Mouse (Mus musculus): ENCODE measurements around the gene Tmtc2. TPM values are rescaled to one million over a fixed set of nuclear protein-coding genes. Genes with fewer than 3 reads are reported as not detected.

The Tmtc2 gene
- total RNA-seq, 2 experiments from 2014 or later: 10.5 to 11.9 TPM

- DNase-seq (ENCODE audit: extremely low spot score in 1 of 2, low spot score in 1 of 2): no peak
Observed at GRCm38 (mm10) chr10:105554153-105554552, 20.1 kb downstream of the Tmtc2 start.

GRCm38 (mm10) chr10:105548040-105548439 is 26.2 kb downstream of the Tmtc2 start:
- DNase-seq (ENCODE audit: extremely low spot score in 1 of 2, low spot score in 1 of 2): no peak

- no peak for DNase-seq (ENCODE audit: extremely low spot score in 1 of 2, low spot score in 1 of 2)
Observed at GRCm38 (mm10) chr10:105544004-105545003, 29.9 kb downstream of the Tmtc2 start.

- DNase-seq (ENCODE audit: extremely low spot score in 1 of 2, low spot score in 1 of 2): no peak
Observed at GRCm38 (mm10) chr10:105542081-105542480, 32.2 kb downstream of the Tmtc2 start.

GRCm38 (mm10) chr10:105539697-105540096 is 34.6 kb downstream of the Tmtc2 start:
- no peak for DNase-seq (ENCODE audit: extremely low spot score in 1 of 2, low spot score in 1 of 2)

GRCm38 (mm10) chr10:105536910-105537309 is 37.3 kb downstream of the Tmtc2 start:
- no peak for DNase-seq (ENCODE audit: extremely low spot score in 1 of 2, low spot score in 1 of 2)

GRCm38 (mm10) chr10:105535848-105536247 is 38.4 kb downstream of the Tmtc2 start:
- DNase-seq (ENCODE audit: extremely low spot score in 1 of 2, low spot score in 1 of 2): no peak

- DNase-seq (ENCODE audit: extremely low spot score in 1 of 2, low spot score in 1 of 2): no peak
Observed at GRCm38 (mm10) chr10:105532747-105533146, 41.5 kb downstream of the Tmtc2 start.

- DNase-seq (ENCODE audit: extremely low spot score in 1 of 2, low spot score in 1 of 2): no peak
Observed at GRCm38 (mm10) chr10:105532019-105532525, 42.2 kb downstream of the Tmtc2 start.

- DNase-seq (ENCODE audit: extremely low spot score in 1 of 2, low spot score in 1 of 2): no peak
Observed at GRCm38 (mm10) chr10:105531080-105531894, 43.0 kb downstream of the Tmtc2 start.

GRCm38 (mm10) chr10:105523405-105524088 is 50.7 kb downstream of the Tmtc2 start:
- no peak for DNase-seq (ENCODE audit: extremely low spot score in 1 of 2, low spot score in 1 of 2)

- DNase-seq (ENCODE audit: extremely low spot score in 1 of 2, low spot score in 1 of 2): no peak
Observed at GRCm38 (mm10) chr10:105522431-105522830, 51.8 kb downstream of the Tmtc2 start.

GRCm38 (mm10) chr10:105519154-105519806 is 55.0 kb downstream of the Tmtc2 start:
- no peak for DNase-seq (ENCODE audit: extremely low spot score in 1 of 2, low spot score in 1 of 2)

GRCm38 (mm10) chr10:105518144-105518543 is 56.1 kb downstream of the Tmtc2 start:
- DNase-seq (ENCODE audit: extremely low spot score in 1 of 2, low spot score in 1 of 2): no peak

- DNase-seq (ENCODE audit: extremely low spot score in 1 of 2, low spot score in 1 of 2): no peak
Observed at GRCm38 (mm10) chr10:105513777-105514322, 60.4 kb downstream of the Tmtc2 start.

- DNase-seq (ENCODE audit: extremely low spot score in 1 of 2, low spot score in 1 of 2): no peak
Observed at GRCm38 (mm10) chr10:105509896-105510272, 64.4 kb downstream of the Tmtc2 start.

GRCm38 (mm10) chr10:105509146-105509895 is 64.9 kb downstream of the Tmtc2 start:
- no peak for DNase-seq (ENCODE audit: extremely low spot score in 1 of 2, low spot score in 1 of 2)

- no peak for DNase-seq (ENCODE audit: extremely low spot score in 1 of 2, low spot score in 1 of 2)
Observed at GRCm38 (mm10) chr10:105507982-105508786, 66.1 kb downstream of the Tmtc2 start.

All from layer of hippocampus, postnatal 25 days (tissue).